Mouse (Mus musculus) hindbrain, embryonic 12.5 days (tissue): ENCODE data around the gene Gpr84. TPM values are rescaled to one million over a fixed set of nuclear protein-coding genes. Genes with fewer than 3 reads are reported as not detected.

Experiments used
- ATAC-seq: fragments of 200-750 bp; cut with Nextera tagmentation; 2 replicates; pipeline ENCODE4 v1.8.0; 2017; ENCODE audit warnings: moderate TSS enrichment; ENCODE audit not compliant: low FRiP score
- H3K27ac ChIP-seq: fragments of 300-500 bp; sonication (generic); 2 replicates; pipeline ENCODE4 v1.5.1; 2016; ENCODE audit warnings: mild to moderate bottlenecking
- H3K27me3 ChIP-seq: fragments of 300-500 bp; sonication (generic); 2 replicates; pipeline ENCODE4 v1.6.1; 2016; ENCODE audit warnings: mild to moderate bottlenecking
- H3K36me3 ChIP-seq: fragments of 300-500 bp; sonication (generic); 2 replicates; pipeline ENCODE4 v1.6.1; 2016; ENCODE audit warnings: mild to moderate bottlenecking
- H3K4me1 ChIP-seq: fragments of 300-500 bp; sonication (generic); 2 replicates; pipeline ENCODE4 v1.6.1; 2016
- H3K4me2 ChIP-seq: fragments of 300-500 bp; sonication (generic); replicated peaks from 2 replicates; pipeline ENCODE4 v1.6.1; 2016; ENCODE audit warnings: mild to moderate bottlenecking
- H3K4me3 ChIP-seq: fragments of 300-500 bp; sonication (generic); 2 replicates; pipeline ENCODE4 v1.5.1; 2016; ENCODE audit warnings: mild to moderate bottlenecking
- H3K9ac ChIP-seq: fragments of 300-500 bp; sonication (generic); 2 replicates; pipeline ENCODE4 v1.6.1; 2016; ENCODE audit warnings: mild to moderate bottlenecking, moderate library complexity
- H3K9me3 ChIP-seq: fragments of 300-500 bp; sonication (generic); replicated peaks from 2 replicates; pipeline ENCODE4 v1.6.1; 2016; ENCODE audit warnings: mild to moderate bottlenecking
- WGBS: fragments of 180-500 bp; shearing (Covaris S2); methylation state at CpG from one replicate; pipeline ENCODE4 v1.1.7; 2016; 5-methylcytosine and 5-hydroxymethylcytosine counted together
- polyA plus RNA-seq: library from polyadenylated mRNA; unstranded; fragments of >200 nt; fragmentation: Nextera tagmentation; extraction: Ambion mirVana; gene quantifications from 2 replicates; pipeline ENCODE4 v1.2.1, GENCODE M21; 2016

Gene Gpr84
- polyA plus RNA-seq, 1 experiment from 2014 or later = 0.36 TPM

DNA sequence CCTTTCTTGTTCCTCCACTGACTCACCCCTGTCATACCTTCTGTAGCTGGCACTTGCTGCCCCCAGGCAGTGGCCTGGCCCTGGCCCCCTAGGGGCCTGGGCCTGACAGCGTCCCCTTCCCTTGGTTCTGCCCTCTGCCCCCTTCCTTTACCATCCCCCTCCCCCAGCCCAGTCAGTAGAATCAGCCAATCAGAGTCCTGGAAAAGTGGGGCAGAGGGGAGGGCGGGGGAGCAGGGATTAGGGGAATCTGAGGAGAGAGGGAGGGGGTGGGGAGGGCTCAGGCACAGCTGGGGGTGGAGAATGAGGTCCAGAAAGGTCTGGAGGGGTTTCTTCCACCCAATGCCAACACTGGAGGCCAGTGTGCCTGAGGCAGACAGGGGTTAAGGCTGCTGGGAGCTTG lies 23.8 kb upstream of the Gpr84 start:
- Histone ChIP-seq H3K27me3 (peaks cover 12% of the 10 kb centered on the region), H3K36me3 (no peaks in the 10 kb centered on the region), H3K27ac (no peak overlapping the region), H3K4me2 (no peak overlapping the region), H3K4me1 (peaks cover 32% of the 10 kb centered on the region), H3K9me3 (no peaks in the 10 kb centered on the region), H3K4me3 (no peak overlapping the region), H3K9ac (peak overlapping the region; percentile 2; the same call in 1 of the 2 replicates)
- WGBS = 0% methylated on average over 2 of the region's 2 CpGs
- peak; percentile 19; the same call in 1 of the 2 replicates for ATAC-seq

DNA sequence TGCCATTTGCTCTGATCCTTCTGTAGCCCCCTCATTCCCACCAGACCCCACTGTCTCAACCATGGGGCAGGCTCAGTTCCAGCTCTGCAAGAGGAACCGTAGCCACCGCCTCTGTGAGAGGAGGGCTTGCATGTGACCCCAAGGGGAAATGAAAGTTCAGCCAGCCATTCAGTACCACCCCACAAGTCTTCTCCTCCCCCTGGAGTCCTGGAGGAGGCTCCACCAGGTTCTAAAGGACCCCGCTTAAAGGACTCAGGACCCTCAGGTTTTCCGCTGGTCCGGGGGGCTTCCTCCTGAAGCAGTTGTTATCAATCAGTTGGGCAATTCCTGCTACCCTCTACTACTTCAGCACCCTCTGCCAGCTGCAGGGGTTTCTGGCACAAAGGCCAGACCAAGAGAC lies 23.3 kb upstream of the Gpr84 start:
- no peak for ATAC-seq
- H3K9me3 ChIP-seq = no peaks in the 10 kb centered on the region
- H3K9ac ChIP-seq = peak overlapping the region; percentile 2; the same call in 1 of the 2 replicates
- WGBS = 54% methylated on average over 5 of the region's 5 CpGs
- peaks cover 8% of the 10 kb centered on the region for H3K27me3 ChIP-seq
- no peak overlapping the region for H3K4me3 ChIP-seq
- H3K27ac ChIP-seq = no peak overlapping the region
- H3K4me2 ChIP-seq = no peak overlapping the region
- no peaks in the 10 kb centered on the region for H3K36me3 ChIP-seq
- H3K4me1 ChIP-seq = peaks cover 28% of the 10 kb centered on the region

DNA sequence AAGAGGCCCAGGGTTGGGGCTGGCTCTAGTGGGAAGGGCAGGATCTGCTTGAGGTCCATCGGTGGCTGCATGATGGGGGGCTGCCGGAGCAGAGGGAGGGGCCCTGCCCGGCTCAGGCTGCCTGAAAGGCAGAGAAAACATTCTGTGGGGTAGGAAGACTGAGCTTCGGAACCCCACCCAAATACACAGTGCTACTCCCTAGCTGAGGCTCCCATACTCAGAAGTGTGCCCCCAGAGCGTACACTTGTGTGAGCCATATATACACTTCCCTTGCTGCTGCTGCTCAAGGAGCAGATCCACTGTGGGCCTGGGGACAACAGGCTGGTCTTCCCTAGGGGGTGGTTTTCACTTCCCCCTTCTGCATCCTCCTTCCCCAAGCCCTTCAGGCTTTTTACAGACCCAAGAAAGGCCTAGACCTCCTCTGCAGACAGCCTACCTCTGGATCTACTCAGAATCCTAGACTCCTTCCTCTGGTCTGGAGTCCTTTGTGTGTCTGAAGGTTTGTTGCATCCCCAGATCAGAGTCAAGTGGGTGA lies 22.7 kb upstream of the Gpr84 start:
- Histone ChIP-seq H3K4me1 (peaks cover 27% of the 10 kb centered on the region), H3K4me3 (no peak overlapping the region), H3K27me3 (peaks cover 3% of the 10 kb centered on the region), H3K4me2 (no peak overlapping the region), H3K36me3 (no peaks in the 10 kb centered on the region), H3K9ac (no peak overlapping the region), H3K9me3 (no peaks in the 10 kb centered on the region), H3K27ac (no peak overlapping the region)
- ATAC-seq = no peak
- 60% methylated on average over 5 of the region's 5 CpGs for WGBS

DNA sequence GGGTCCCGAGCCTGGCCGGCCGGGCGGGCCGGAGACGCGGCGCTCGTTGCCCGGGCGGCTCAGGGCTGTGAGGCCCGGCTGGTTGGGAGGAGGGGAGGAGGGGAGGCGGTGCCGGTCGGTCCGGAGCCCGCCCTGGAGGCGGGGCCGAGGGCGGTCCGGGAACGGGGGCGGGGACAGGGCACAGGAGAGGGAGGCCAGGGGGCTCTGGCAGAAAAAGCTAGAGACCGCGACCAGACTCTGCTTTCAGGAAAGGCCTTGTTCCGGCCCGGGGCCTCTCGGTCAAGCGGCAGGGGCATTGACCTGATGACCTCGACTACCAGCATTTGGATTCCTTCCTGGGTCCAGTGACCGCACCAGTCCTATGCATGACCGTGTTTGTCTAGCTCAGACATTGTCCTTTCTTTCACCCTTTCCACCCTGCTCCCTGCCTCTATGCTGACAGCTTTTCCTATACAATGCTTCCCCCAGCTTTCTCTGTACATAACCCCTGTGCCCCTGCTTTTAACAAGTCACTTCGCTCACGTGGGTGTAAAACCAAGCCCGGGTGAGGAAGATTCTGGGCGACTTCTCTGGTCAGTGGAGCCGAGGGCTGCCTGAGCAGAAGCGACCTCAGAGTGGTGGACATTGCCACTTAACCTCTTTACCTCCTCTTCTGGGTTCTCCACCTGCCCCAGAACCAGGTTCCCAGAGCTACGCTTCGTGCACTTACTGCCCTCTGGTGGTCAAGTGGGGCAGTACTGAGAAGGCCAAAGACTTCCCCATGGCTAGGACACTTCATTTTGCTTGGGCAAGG lies 13.2 kb upstream of the Gpr84 start:
- H3K4me1 ChIP-seq = peaks cover 33% of the 10 kb centered on the region
- peak overlapping the region; percentile 82 for H3K27ac ChIP-seq
- H3K9me3 ChIP-seq = no peaks in the 10 kb centered on the region
- peak overlapping the region; percentile 66 for H3K4me2 ChIP-seq
- peak; percentile 98 for ATAC-seq
- no peaks in the 10 kb centered on the region for H3K27me3 ChIP-seq
- H3K9ac ChIP-seq = peak overlapping the region; percentile 85
- peaks cover 11% of the 10 kb centered on the region for H3K36me3 ChIP-seq
- peak overlapping the region; percentile 74 for H3K4me3 ChIP-seq
- under 1% methylated on average over 36 of the region's 40 CpGs for WGBS

DNA sequence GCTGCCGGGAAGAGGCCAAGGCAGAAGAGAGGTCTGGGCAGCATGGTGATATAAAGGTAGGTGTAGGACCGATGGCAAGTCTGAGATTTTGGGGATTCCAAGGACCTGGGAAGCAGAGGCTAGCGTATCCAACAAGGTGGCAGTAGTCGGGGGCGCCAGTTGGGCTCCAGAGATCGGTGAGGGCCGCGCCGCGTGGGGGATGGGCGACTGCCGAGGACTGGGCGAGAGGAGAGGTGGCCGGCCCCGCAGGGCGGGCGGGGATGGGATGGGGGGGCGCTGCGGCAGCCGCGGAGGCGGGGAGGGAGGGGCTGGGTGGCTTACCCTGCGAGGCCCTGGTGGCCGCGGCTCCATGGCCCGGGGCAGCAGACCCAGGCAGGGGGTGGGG lies 12.7 kb upstream of the Gpr84 start:
- peak; percentile 75 for ATAC-seq
- H3K27ac ChIP-seq = peak overlapping the region; percentile 82
- 1% methylated on average over 14 of the region's 26 CpGs for WGBS
- no peaks in the 10 kb centered on the region for H3K9me3 ChIP-seq
- H3K36me3 ChIP-seq = peaks cover 17% of the 10 kb centered on the region
- H3K4me1 ChIP-seq = peaks cover 33% of the 10 kb centered on the region
- peak overlapping the region; percentile 66 for H3K4me2 ChIP-seq
- H3K9ac ChIP-seq = peak overlapping the region; percentile 85
- peak overlapping the region; percentile 74 for H3K4me3 ChIP-seq
- H3K27me3 ChIP-seq = no peaks in the 10 kb centered on the region

DNA sequence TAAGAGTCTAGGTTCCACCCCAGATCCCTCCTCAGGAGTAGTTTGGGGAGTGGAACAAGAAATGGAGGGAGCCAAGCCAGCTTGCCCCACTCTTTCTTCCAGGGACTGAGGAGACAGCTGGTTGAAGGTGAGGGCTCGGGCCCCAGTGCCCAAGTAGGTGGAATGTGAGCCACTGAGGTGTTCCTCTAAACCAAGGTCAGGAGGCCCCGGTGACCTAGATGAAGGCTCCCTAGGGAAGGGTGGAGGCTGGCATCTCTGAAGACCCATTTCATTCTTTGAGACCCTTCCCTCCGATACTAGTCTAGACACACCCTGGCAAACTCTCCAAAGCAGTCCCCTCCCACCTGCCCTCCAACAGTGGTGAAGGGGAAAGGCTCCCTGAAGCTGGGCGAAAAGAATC lies 12.0 kb upstream of the Gpr84 start:
- H3K4me2 ChIP-seq = peak overlapping the region; percentile 66
- 41% methylated on average over 4 of the region's 4 CpGs for WGBS
- no peaks in the 10 kb centered on the region for H3K27me3 ChIP-seq
- H3K4me3 ChIP-seq = peak overlapping the region; percentile 74
- peak; percentile 5; the same call in 1 of the 2 replicates for ATAC-seq
- H3K9me3 ChIP-seq = no peaks in the 10 kb centered on the region
- peaks cover 33% of the 10 kb centered on the region for H3K4me1 ChIP-seq
- peaks cover 24% of the 10 kb centered on the region for H3K36me3 ChIP-seq
- H3K27ac ChIP-seq = no peak overlapping the region
- peak overlapping the region; percentile 85 for H3K9ac ChIP-seq

DNA sequence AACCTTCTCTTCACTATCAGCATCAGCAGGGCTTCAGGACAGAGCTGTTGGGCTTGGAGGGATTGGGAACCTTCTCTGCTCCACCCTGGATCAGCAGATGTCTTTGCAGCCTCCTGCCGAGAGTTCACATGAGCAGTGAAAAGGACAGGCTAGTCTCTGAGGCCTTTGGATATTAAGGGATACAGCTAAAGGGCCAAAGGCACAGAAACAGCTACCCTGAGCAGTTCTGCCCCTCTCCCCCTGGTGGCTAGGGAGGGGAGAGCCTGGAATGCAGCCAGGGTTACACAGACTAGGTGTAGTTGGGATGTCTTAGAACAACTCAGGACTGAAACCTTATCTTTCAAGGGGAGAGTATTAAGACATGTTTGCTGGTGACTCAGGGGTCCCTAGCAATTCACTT lies 10.7 kb upstream of the Gpr84 start:
- Histone ChIP-seq H3K27me3 (no peaks in the 10 kb centered on the region), H3K27ac (no peak overlapping the region), H3K4me3 (no peak overlapping the region), H3K9me3 (no peaks in the 10 kb centered on the region), H3K4me2 (no peak overlapping the region), H3K9ac (no peak overlapping the region), H3K36me3 (peaks cover 37% of the 10 kb centered on the region), H3K4me1 (peaks cover 33% of the 10 kb centered on the region)
- WGBS = 58% methylated on average over 1 of the region's 1 CpGs
- ATAC-seq = no peak

DNA sequence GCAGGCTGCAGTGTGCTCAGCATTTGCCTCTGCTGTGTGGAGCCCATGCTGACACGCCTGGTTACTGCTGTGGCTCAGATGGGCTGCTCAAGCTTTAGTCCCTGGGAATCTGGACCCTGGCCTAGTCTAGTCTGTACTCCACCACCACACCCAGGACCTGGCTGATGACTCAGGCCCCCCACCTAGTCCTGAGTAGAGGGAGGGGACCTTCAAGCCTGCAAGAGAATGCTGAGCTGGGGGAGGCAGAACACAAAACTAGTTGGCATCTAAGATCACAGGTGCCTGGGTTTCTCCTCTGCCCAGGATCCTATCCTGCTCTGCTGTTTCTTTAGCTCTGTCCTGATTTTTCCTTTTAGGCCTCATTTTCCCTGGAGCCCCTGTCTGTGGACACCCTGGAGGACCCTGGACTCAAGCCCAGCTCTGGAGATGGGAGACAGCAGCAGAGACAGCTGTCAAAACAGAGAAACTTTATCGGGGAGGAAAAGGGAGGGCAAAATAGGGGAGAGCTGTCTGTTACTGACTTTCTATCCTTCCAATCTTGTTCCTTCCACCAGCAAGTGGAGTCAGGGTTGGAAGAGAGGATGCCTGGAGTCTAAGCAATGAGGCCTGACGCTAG lies 7.9 kb upstream of the Gpr84 start:
- 71% methylated on average over 3 of the region's 3 CpGs for WGBS
- H3K27ac ChIP-seq = 0 out of 2 replicates have a peak overlapping the region, but pooled peaks have one; percentile 12
- H3K9ac ChIP-seq = no peak overlapping the region; the same call in 1 of the 2 replicates
- H3K4me2 ChIP-seq = no peak overlapping the region
- ATAC-seq = no peak
- no peak overlapping the region for H3K4me3 ChIP-seq
- H3K36me3 ChIP-seq = peaks cover 46% of the 10 kb centered on the region
- no peaks in the 10 kb centered on the region for H3K9me3 ChIP-seq
- peaks cover 47% of the 10 kb centered on the region for H3K4me1 ChIP-seq
- no peaks in the 10 kb centered on the region for H3K27me3 ChIP-seq

DNA sequence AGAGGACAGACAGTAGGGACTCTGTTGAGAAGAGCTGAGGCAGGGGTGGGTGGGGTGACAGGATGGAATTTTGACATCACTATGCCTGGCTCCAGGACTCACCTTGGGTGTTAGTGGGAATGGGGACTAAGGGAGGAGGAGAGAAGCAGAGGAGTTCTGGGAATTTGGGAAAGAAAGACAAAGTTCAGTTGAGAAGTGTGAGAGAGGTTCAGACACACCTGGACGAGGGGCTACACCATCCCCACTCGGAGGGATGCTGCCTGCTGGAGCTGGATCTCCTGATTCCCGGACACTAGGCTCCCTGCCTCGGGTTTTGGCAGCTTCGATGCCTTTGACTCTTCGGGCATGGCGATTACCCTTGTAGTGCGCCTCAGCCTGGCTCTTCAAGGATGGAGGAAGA lies 7.3 kb upstream of the Gpr84 start:
- H3K9me3 ChIP-seq = no peaks in the 10 kb centered on the region
- no peak overlapping the region for H3K4me3 ChIP-seq
- no peaks in the 10 kb centered on the region for H3K27me3 ChIP-seq
- H3K4me2 ChIP-seq = no peak overlapping the region
- no peak overlapping the region for H3K9ac ChIP-seq
- 0 out of 2 replicates have a peak overlapping the region, but pooled peaks have one; percentile 12 for H3K27ac ChIP-seq
- peaks cover 50% of the 10 kb centered on the region for H3K4me1 ChIP-seq
- ATAC-seq = no peak
- 89% methylated on average over 8 of the region's 8 CpGs for WGBS
- peaks cover 46% of the 10 kb centered on the region for H3K36me3 ChIP-seq

DNA sequence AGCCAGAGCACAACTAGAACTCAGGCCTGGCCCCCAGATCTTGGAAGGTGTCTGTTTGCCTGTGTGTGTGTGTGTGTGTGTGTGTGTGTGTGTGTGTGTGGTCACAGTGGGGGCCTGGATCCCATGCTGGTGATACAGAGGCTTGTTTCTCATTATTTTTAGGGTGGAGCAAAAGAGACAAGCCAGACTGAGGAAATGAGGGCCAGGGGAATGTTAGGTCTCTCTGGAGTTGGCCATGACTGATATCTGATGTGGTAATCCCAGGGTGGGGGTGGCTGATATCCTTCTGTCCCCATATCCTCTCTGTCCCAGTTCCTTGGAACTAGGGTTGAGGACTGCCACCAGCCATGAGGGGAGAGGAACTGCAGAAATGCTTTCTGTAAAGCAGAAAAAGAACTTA lies 6.7 kb upstream of the Gpr84 start:
- Histone ChIP-seq H3K4me1 (peaks cover 44% of the 10 kb centered on the region), H3K4me3 (no peak overlapping the region), H3K9ac (no peak overlapping the region), H3K36me3 (peaks cover 46% of the 10 kb centered on the region), H3K27me3 (no peaks in the 10 kb centered on the region), H3K27ac (no peak overlapping the region), H3K4me2 (no peak overlapping the region), H3K9me3 (no peaks in the 10 kb centered on the region)
- ATAC-seq = no peak

DNA sequence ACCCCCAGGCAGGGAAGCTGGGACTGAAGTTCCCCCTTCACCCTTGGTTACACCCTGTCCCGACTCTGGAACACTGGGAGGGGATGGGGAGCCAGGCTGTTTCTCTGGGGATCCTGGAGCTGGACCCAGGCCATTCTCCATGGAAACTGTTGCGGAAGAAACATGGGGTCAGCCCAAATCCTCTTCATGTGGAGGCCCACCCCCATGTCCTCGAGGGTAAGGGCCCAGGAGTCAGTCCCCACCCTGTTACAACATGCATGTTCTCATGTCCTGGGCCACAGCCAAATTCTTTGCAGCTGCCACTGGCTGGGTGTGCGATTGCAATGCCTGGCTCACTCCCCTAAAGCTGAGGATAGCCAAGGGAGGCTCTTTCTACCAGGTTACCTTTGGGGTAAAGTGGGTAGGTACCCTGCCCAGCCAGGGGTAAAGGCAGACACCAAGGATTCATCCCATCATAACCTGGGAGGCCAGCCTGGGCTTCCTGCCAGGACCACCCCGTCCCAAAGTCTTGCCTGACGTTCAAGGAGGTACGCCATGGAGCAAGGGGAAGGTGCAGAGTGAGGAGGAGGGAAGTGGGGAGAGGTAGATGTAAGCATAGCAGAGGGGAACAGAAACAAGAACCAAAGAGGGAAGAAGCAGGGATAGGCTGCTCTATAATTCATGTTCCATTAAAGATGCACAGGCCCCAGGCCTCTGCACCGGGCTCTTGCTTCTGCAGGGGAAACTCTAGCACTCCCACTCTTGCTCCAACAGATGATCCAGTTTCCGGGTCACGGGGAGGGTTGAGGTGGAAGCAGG lies 5.8 kb upstream of the Gpr84 start:
- no peak overlapping the region for H3K27ac ChIP-seq
- 83% methylated on average over 10 of the region's 10 CpGs for WGBS
- peaks cover 46% of the 10 kb centered on the region for H3K36me3 ChIP-seq
- H3K4me2 ChIP-seq = no peak overlapping the region
- H3K4me1 ChIP-seq = peaks cover 35% of the 10 kb centered on the region
- no peaks in the 10 kb centered on the region for H3K27me3 ChIP-seq
- no peak overlapping the region for H3K9ac ChIP-seq
- H3K9me3 ChIP-seq = no peaks in the 10 kb centered on the region
- H3K4me3 ChIP-seq = no peak overlapping the region
- ATAC-seq = no peak

DNA sequence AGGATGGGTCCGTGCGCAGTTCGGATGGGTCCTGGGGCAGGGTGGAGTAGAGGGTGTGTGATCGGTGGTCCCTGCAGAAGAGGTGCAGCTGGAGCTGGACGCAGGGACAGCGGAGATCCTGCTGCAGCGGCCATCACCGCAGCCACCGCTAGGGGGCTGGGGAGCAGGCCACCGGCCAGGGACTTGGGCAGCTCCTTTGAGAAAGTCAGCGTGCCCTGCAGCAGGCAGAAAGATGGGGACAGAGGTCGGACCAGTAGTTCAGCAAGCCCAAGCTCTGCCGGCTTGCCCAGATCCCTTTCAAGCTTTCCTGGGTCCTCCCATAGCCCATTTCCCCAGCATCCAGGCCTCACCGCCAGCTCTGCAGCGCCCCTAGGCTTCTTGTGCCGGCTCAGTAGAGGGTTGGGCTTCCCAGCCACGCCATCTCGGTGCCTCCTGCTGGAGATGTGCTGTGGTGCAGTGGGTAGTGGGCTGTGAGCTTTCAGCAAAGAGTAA lies 4.6 kb upstream of the Gpr84 start:
- H3K9me3 ChIP-seq = no peaks in the 10 kb centered on the region
- H3K4me2 ChIP-seq = peak overlapping the region; percentile 59
- H3K4me1 ChIP-seq = peaks cover 28% of the 10 kb centered on the region
- peak overlapping the region; percentile 57 for H3K9ac ChIP-seq
- H3K27me3 ChIP-seq = no peaks in the 10 kb centered on the region
- peak overlapping the region; percentile 70 for H3K27ac ChIP-seq
- H3K4me3 ChIP-seq = peak overlapping the region; percentile 25
- peaks cover 43% of the 10 kb centered on the region for H3K36me3 ChIP-seq
- ATAC-seq = peak; percentile 79
- 3% methylated on average over 18 of the region's 18 CpGs for WGBS
